Mouse (Mus musculus) brain, embryonic 14.5 days (tissue): ENCODE data around the gene Sipa1l3.

Experiments
- CTCF ChIP-seq: fragments of 200-500 bp; IDR thresholded peaks from 2 replicates; pipeline ENCODE4 v1.5.1; 2012; ENCODE audit warnings: inconsistent platforms, mild to moderate bottlenecking, moderate library complexity, borderline replicate concordance; ENCODE audit not compliant: insufficient read depth, insufficient read length; ENCODE audit errors: extremely low read depth
- POLR2A ChIP-seq: fragments of 200-500 bp; IDR thresholded peaks from 2 replicates; pipeline ENCODE4 v1.6.1; 2012; ENCODE audit warnings: mild to moderate bottlenecking, inconsistent platforms, borderline replicate concordance; ENCODE audit not compliant: poor library complexity, insufficient read depth, insufficient read length, severe bottlenecking; ENCODE audit errors: extremely low read depth

- TF ChIP-seq POLR2A, result no peak
- no peak for TF ChIP-seq CTCF
These were observed 26.6 kb downstream of the Sipa1l3 start for GRCm38 (mm10) chr7:29491861-29492260.
